Mouse (Mus musculus) kidney, adult 2 months (tissue): ENCODE data around the gene Sgf29. TPM values are rescaled to one million over a fixed set of nuclear protein-coding genes. Genes with fewer than 3 reads are reported as not detected.

Experiments used
- DNase-seq: peaks from one replicate; pipeline ENCODE4 v3.0.0; 2021
- H3K27ac ChIP-seq: fragments of 200-500 bp; 2 replicates; pipeline ENCODE4 v1.5.1; 2012; ENCODE audit warnings: low read depth, low read length, control low read depth, inconsistent platforms; ENCODE audit not compliant: insufficient read depth
- H3K27me3 ChIP-seq: fragments of 200-500 bp; replicated peaks from 2 replicates; pipeline ENCODE4 v1.6.1; 2012; ENCODE audit warnings: mild to moderate bottlenecking, moderate library complexity, low read length, inconsistent platforms; ENCODE audit not compliant: control insufficient read depth, insufficient read depth
- H3K36me3 ChIP-seq: fragments of 200-500 bp; 2 replicates; pipeline ENCODE4 v1.6.1; 2012; ENCODE audit warnings: mild to moderate bottlenecking, moderate library complexity, low read length, inconsistent platforms; ENCODE audit not compliant: control insufficient read depth, insufficient read depth
- H3K4me1 ChIP-seq: fragments of 200-500 bp; 2 replicates; pipeline ENCODE4 v1.6.1; 2011; ENCODE audit warnings: low read length; ENCODE audit not compliant: control insufficient read depth, insufficient read depth
- H3K4me3 ChIP-seq: fragments of 200-500 bp; 2 replicates; pipeline ENCODE4 v1.5.1; 2011; ENCODE audit warnings: mild to moderate bottlenecking, low read depth, low read length, control low read depth; ENCODE audit not compliant: insufficient read depth
- CTCF ChIP-seq: fragments of 200-500 bp; conservative IDR thresholded peaks from 2 replicates; pipeline ENCODE4 v1.5.1; 2011; ENCODE audit warnings: low read depth, mild to moderate bottlenecking, control low read depth, low read length, moderate library complexity, mixed read lengths; ENCODE audit not compliant: insufficient read depth, insufficient read length
- POLR2A ChIP-seq: fragments of 200-500 bp; IDR thresholded peaks from one replicate; pipeline ENCODE4 v1.6.1; 2011; ENCODE audit warnings: low read depth, low read length, control low read depth
- WGBS: fragments of 180-500 bp; shearing (Covaris S2); methylation state at CpG from one replicate; pipeline ENCODE4 v1.1.7; 2018; 5-methylcytosine and 5-hydroxymethylcytosine counted together
- polyA plus RNA-seq: library from polyadenylated mRNA; depleted of rRNA; stranded (reverse); fragments of >200 nt; gene quantifications from 2 replicates; pipeline ENCODE4 v1.2.3, GENCODE M21; 2012

Sgf29 gene
- polyA plus RNA-seq, 1 experiment: 28.1 TPM

GRCm38 (mm10) chr7:126695210-126695611 lies 46.1 kb downstream of the Sgf29 start, which contains the start of gene Bola2:
Gene Bola2 (plus strand): TSS chr7:126695401.
- under 1% methylated on average over 31 of the region's 31 CpGs for WGBS
- H3K4me3 ChIP-seq: peak within 1 kb of the TSS; percentile 97
- H3K27ac ChIP-seq: peak within 1 kb of the TSS; percentile 99
- H3K27me3 ChIP-seq: no peaks in the 10 kb centered on the region
- H3K36me3 ChIP-seq: no peaks in the 10 kb centered on the region
- DNase-seq: peak; percentile 81
- no peak for TF ChIP-seq CTCF
- TF ChIP-seq POLR2A: peak; percentile 36
- peaks cover 4% of the 10 kb centered on the region; the same call in 1 of the 2 replicates for H3K4me1 ChIP-seq

GRCm38 (mm10) chr7:126695631-126696207 lies 46.6 kb downstream of the Sgf29 start, which contains the start of gene Slx1b:
Gene Slx1b (minus strand): TSS chr7:126695784.
- no peaks in the 10 kb centered on the region for H3K27me3 ChIP-seq
- H3K27ac ChIP-seq: peak within 1 kb of the TSS; percentile 99
- DNase-seq: peak; percentile 98
- TF ChIP-seq POLR2A: no peak
- peak; percentile 93 for TF ChIP-seq CTCF
- under 1% methylated on average over 40 of the region's 40 CpGs for WGBS
- no peaks in the 10 kb centered on the region for H3K36me3 ChIP-seq
- peaks cover 4% of the 10 kb centered on the region; the same call in 1 of the 2 replicates for H3K4me1 ChIP-seq
- H3K4me3 ChIP-seq: peak within 1 kb of the TSS; percentile 97

- TF ChIP-seq CTCF: no peak
- TF ChIP-seq POLR2A: no peak
- Histone ChIP-seq H3K36me3 (no peaks in the 10 kb centered on the region), H3K4me3 (peak overlapping the region; percentile 87), H3K27me3 (no peaks in the 10 kb centered on the region), H3K4me1 (0 out of 2 replicates have a peak, but pooled peaks cover 4% of the 10 kb centered on the region), H3K27ac (no peak overlapping the region)
- 3% methylated on average over 17 of the region's 17 CpGs for WGBS
- DNase-seq: no peak
These were observed 47.2 kb downstream of the Sgf29 start for GRCm38 (mm10) chr7:126696303-126696702.

GRCm38 (mm10) chr7:126696886-126697285 lies 47.8 kb downstream of the Sgf29 start:
- no peak for DNase-seq
- no peak overlapping the region for H3K4me3 ChIP-seq
- no peaks in the 10 kb centered on the region for H3K36me3 ChIP-seq
- H3K4me1 ChIP-seq: 0 out of 2 replicates have a peak, but pooled peaks cover 4% of the 10 kb centered on the region
- no peak overlapping the region for H3K27ac ChIP-seq
- TF ChIP-seq CTCF (no peak), POLR2A (no peak)
- H3K27me3 ChIP-seq: no peaks in the 10 kb centered on the region
- WGBS: 75% methylated on average over 3 of the region's 3 CpGs

- 92% methylated on average over 8 of the region's 8 CpGs for WGBS
- H3K27me3 ChIP-seq: no peaks in the 10 kb centered on the region
- no peaks in the 10 kb centered on the region for H3K36me3 ChIP-seq
- no peak overlapping the region for H3K4me3 ChIP-seq
- no peak overlapping the region for H3K27ac ChIP-seq
- TF ChIP-seq POLR2A (no peak), CTCF (no peak)
- 0 out of 2 replicates have a peak, but pooled peaks cover 4% of the 10 kb centered on the region for H3K4me1 ChIP-seq
- no peak for DNase-seq
These were observed 48.7 kb downstream of the Sgf29 start for GRCm38 (mm10) chr7:126697838-126698237.

- TF ChIP-seq CTCF (no peak), POLR2A (no peak)
- no peak for DNase-seq
- H3K4me3 ChIP-seq: no peak overlapping the region
- no peaks in the 10 kb centered on the region for H3K36me3 ChIP-seq
- H3K27me3 ChIP-seq: 0 out of 2 replicates have a peak, but pooled peaks cover 2% of the 10 kb centered on the region
- H3K27ac ChIP-seq: no peak overlapping the region
- 0 out of 2 replicates have a peak, but pooled peaks cover 4% of the 10 kb centered on the region for H3K4me1 ChIP-seq
- WGBS: 84% methylated on average over 25 of the region's 25 CpGs
These were observed 51.2 kb downstream of the Sgf29 start for GRCm38 (mm10) chr7:126700063-126701015.

GRCm38 (mm10) chr7:126701070-126701469 lies 52.0 kb downstream of the Sgf29 start:
- TF ChIP-seq POLR2A (no peak), CTCF (peak; percentile 82)
- Histone ChIP-seq H3K4me1 (0 out of 2 replicates have a peak, but pooled peaks cover 4% of the 10 kb centered on the region), H3K36me3 (no peaks in the 10 kb centered on the region), H3K4me3 (no peak overlapping the region), H3K27ac (no peak overlapping the region), H3K27me3 (0 out of 2 replicates have a peak, but pooled peaks cover 2% of the 10 kb centered on the region)
- DNase-seq: peak; percentile 88
- under 1% methylated on average over 11 of the region's 11 CpGs for WGBS
